Mouse (Mus musculus) embryonic facial prominence, embryonic 12.5 days (tissue): ENCODE data around the gene Gatad2b. TPM values are rescaled to one million over a fixed set of nuclear protein-coding genes. Genes with fewer than 3 reads are reported as not detected.

ENCODE experiments used
- ATAC-seq: fragments of 200-750 bp; cut with Nextera tagmentation; 2 replicates; pipeline ENCODE4 v1.8.0; 2017; ENCODE audit not compliant: insufficient number of reproducible peaks, insufficient read depth, low FRiP score, low TSS enrichment
- H3K27ac ChIP-seq: fragments of 300-500 bp; sonication (generic); 2 replicates; pipeline ENCODE4 v1.5.1; 2016; ENCODE audit warnings: mild to moderate bottlenecking
- H3K27me3 ChIP-seq: fragments of 300-500 bp; sonication (generic); 2 replicates; pipeline ENCODE4 v1.6.1; 2016; ENCODE audit warnings: mild to moderate bottlenecking, moderate library complexity
- H3K36me3 ChIP-seq: fragments of 300-500 bp; sonication (generic); 2 replicates; pipeline ENCODE4 v1.6.1; 2016; ENCODE audit warnings: mild to moderate bottlenecking
- H3K4me1 ChIP-seq: fragments of 300-500 bp; sonication (generic); 2 replicates; pipeline ENCODE4 v1.6.1; 2016
- H3K4me2 ChIP-seq: fragments of 300-500 bp; sonication (generic); replicated peaks from 2 replicates; pipeline ENCODE4 v1.6.1; 2016; ENCODE audit warnings: mild to moderate bottlenecking, moderate library complexity
- H3K4me3 ChIP-seq: fragments of 300-500 bp; sonication (generic); 2 replicates; pipeline ENCODE4 v1.5.1; 2016; ENCODE audit warnings: mild to moderate bottlenecking
- H3K9ac ChIP-seq: fragments of 300-500 bp; sonication (generic); 2 replicates; pipeline ENCODE4 v1.6.1; 2016; ENCODE audit warnings: mild to moderate bottlenecking, moderate library complexity
- H3K9me3 ChIP-seq: fragments of 300-500 bp; sonication (generic); 2 replicates; pipeline ENCODE4 v1.6.1; 2016; ENCODE audit warnings: mild to moderate bottlenecking, moderate library complexity
- WGBS: fragments of 180-500 bp; shearing (Covaris S2); methylation state at CpG from one replicate; pipeline ENCODE4 v1.1.7; 2016; 5-methylcytosine and 5-hydroxymethylcytosine counted together
- polyA plus RNA-seq: library from polyadenylated mRNA; unstranded; fragments of >200 nt; fragmentation: Nextera tagmentation; extraction: Ambion mirVana; gene quantifications from 2 replicates; pipeline ENCODE4 v1.2.1, GENCODE M21; 2016

Gatad2b gene
- polyA plus RNA-seq, 1 experiment from 2014 or later: 16.6 TPM

- peaks cover 26% of the 10 kb centered on the region for H3K36me3 ChIP-seq
- H3K4me3 ChIP-seq: no peak overlapping the region
- H3K9ac ChIP-seq: no peak overlapping the region; the same call in 1 of the 2 replicates
- WGBS: 92% methylated on average over 20 of the region's 20 CpGs
- peaks cover 13% of the 10 kb centered on the region for H3K4me1 ChIP-seq
- H3K9me3 ChIP-seq: no peaks in the 10 kb centered on the region
- H3K27ac ChIP-seq: no peak overlapping the region
- peak overlapping the region; percentile 80; the same call in 1 of the 2 replicates for H3K4me2 ChIP-seq
- no peaks in the 10 kb centered on the region for H3K27me3 ChIP-seq
- no peak for ATAC-seq
Measured at GRCm38 (mm10) chr3:90266901-90267775, 25.8 kb upstream of the Gatad2b start.

DNA sequence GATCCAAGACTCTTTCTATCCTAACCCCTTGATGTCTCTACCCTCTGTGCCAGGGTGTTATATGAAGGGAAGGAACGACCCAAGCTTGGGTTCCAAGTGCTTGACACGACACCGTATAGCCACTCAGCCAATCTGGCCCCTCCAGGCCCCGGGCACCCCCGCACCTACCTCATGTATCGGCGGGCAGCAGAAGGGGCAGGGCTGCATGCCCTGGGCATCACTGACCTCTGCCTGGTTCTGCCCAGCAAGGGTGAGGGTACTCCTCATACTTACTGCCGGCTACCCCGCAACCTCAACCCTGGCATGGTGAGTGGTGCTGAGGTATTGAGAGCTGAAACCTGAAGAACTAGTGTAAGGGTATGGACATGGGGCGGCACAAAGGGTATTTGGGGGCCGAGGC lies 24.8 kb upstream of the Gatad2b start:
- no peak for ATAC-seq
- Histone ChIP-seq H3K4me3 (no peak overlapping the region), H3K4me1 (peaks cover 13% of the 10 kb centered on the region), H3K9me3 (no peaks in the 10 kb centered on the region), H3K27ac (no peak overlapping the region), H3K27me3 (no peaks in the 10 kb centered on the region), H3K36me3 (peaks cover 22% of the 10 kb centered on the region), H3K9ac (no peak overlapping the region), H3K4me2 (no peak overlapping the region)
- WGBS: 93% methylated on average over 11 of the region's 11 CpGs

GRCm38 (mm10) chr3:90268971-90269370 lies 24.0 kb upstream of the Gatad2b start:
- no peak for ATAC-seq
- H3K27me3 ChIP-seq: no peaks in the 10 kb centered on the region
- H3K27ac ChIP-seq: no peak overlapping the region
- no peak overlapping the region for H3K4me3 ChIP-seq
- no peak overlapping the region for H3K9ac ChIP-seq
- WGBS: 89% methylated on average over 16 of the region's 16 CpGs
- no peaks in the 10 kb centered on the region for H3K9me3 ChIP-seq
- H3K4me1 ChIP-seq: peaks cover 13% of the 10 kb centered on the region
- H3K36me3 ChIP-seq: peaks cover 20% of the 10 kb centered on the region; the same call in 1 of the 2 replicates
- no peak overlapping the region for H3K4me2 ChIP-seq

- no peak overlapping the region for H3K9ac ChIP-seq
- 93% methylated on average over 8 of the region's 8 CpGs for WGBS
- H3K4me1 ChIP-seq: peaks cover 13% of the 10 kb centered on the region
- no peak overlapping the region for H3K27ac ChIP-seq
- no peaks in the 10 kb centered on the region for H3K9me3 ChIP-seq
- H3K4me3 ChIP-seq: no peak overlapping the region
- peaks cover 29% of the 10 kb centered on the region; the same call in 1 of the 2 replicates for H3K36me3 ChIP-seq
- H3K27me3 ChIP-seq: no peaks in the 10 kb centered on the region
- no peak for ATAC-seq
- H3K4me2 ChIP-seq: no peak overlapping the region
Measured at GRCm38 (mm10) chr3:90270784-90271183, 22.2 kb upstream of the Gatad2b start.

GRCm38 (mm10) chr3:90272170-90272569 lies 20.8 kb upstream of the Gatad2b start:
- no peaks in the 10 kb centered on the region for H3K27me3 ChIP-seq
- no peak overlapping the region for H3K27ac ChIP-seq
- H3K9me3 ChIP-seq: no peaks in the 10 kb centered on the region
- WGBS: 64% methylated on average over 9 of the region's 9 CpGs
- ATAC-seq: no peak
- H3K4me1 ChIP-seq: no peaks in the 10 kb centered on the region
- no peak overlapping the region for H3K4me2 ChIP-seq
- no peak overlapping the region for H3K9ac ChIP-seq
- H3K4me3 ChIP-seq: no peak overlapping the region
- H3K36me3 ChIP-seq: peaks cover 36% of the 10 kb centered on the region; the same call in 1 of the 2 replicates

DNA sequence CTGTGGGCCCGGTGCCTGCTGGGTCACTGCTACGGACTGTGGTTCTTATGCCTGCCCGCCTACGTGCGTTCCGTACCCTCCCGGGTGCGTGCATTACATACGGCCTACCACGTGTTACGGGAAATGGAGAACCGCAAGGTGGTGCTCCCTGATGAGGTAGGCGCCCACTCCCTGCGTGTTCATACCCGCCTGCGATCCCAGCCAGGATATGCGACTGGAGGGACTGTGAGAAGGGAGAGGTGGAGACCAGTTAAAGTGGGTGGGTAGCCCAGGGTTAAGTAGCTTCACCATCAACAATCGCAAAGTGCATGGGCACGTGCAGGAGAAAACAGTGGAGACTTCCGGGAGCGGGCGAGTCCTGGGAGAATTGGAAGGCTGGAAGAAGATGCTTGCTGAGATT lies 19.1 kb upstream of the Gatad2b start:
- H3K4me1 ChIP-seq: no peaks in the 10 kb centered on the region

DNA sequence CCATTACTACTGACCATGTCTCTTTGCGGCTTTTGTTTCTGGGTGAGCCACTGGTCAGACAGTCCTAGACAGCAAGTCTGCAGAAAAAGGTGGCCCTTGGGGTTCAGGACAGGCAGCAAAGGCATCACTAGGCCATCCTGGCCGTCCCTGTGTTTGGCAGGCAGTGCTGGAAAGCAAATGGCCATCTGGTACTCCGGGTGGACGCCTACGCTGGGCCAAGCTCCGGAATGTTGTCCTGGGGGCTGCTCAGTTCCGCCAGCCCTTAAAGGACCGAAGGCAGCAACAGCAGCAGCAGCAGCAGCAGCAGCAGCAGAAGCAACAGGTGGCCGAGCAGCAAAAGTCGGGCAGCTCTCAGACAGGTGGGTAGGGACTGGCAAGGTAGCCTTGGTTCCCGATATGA lies 17.7 kb upstream of the Gatad2b start:
- peaks cover 63% of the 10 kb centered on the region for H3K36me3 ChIP-seq
- no peak overlapping the region for H3K9ac ChIP-seq
- 92% methylated on average over 11 of the region's 11 CpGs for WGBS
- H3K27ac ChIP-seq: no peak overlapping the region
- no peak overlapping the region for H3K4me2 ChIP-seq
- H3K4me3 ChIP-seq: no peak overlapping the region
- no peaks in the 10 kb centered on the region for H3K4me1 ChIP-seq
- H3K27me3 ChIP-seq: no peaks in the 10 kb centered on the region
- H3K9me3 ChIP-seq: no peaks in the 10 kb centered on the region
- no peak for ATAC-seq

More for the DNA sequence above, 19.1 kb upstream of the Gatad2b start:
- Histone ChIP-seq H3K9me3 (no peaks in the 10 kb centered on the region), H3K27me3 (no peaks in the 10 kb centered on the region), H3K4me3 (no peak overlapping the region), H3K27ac (no peak overlapping the region), H3K36me3 (peaks cover 49% of the 10 kb centered on the region), H3K9ac (no peak overlapping the region), H3K4me2 (no peak overlapping the region)
- no peak for ATAC-seq
- WGBS: 92% methylated on average over 22 of the region's 22 CpGs

GRCm38 (mm10) chr3:90276858-90277257 lies 16.1 kb upstream of the Gatad2b start:
- Histone ChIP-seq H3K27ac (no peak overlapping the region), H3K4me2 (no peak overlapping the region), H3K9ac (no peak overlapping the region), H3K36me3 (peaks cover 63% of the 10 kb centered on the region), H3K4me1 (no peaks in the 10 kb centered on the region), H3K9me3 (no peaks in the 10 kb centered on the region), H3K4me3 (no peak overlapping the region), H3K27me3 (no peaks in the 10 kb centered on the region)
- 41% methylated on average over 16 of the region's 16 CpGs for WGBS
- no peak for ATAC-seq

GRCm38 (mm10) chr3:90277793-90278192 lies 15.2 kb upstream of the Gatad2b start:
- H3K4me1 ChIP-seq: no peaks in the 10 kb centered on the region
- no peaks in the 10 kb centered on the region for H3K9me3 ChIP-seq
- H3K9ac ChIP-seq: no peak overlapping the region
- no peak overlapping the region for H3K4me3 ChIP-seq
- WGBS: 93% methylated on average over 9 of the region's 9 CpGs
- no peak for ATAC-seq
- H3K4me2 ChIP-seq: no peak overlapping the region
- H3K27me3 ChIP-seq: no peaks in the 10 kb centered on the region
- no peak overlapping the region for H3K27ac ChIP-seq
- H3K36me3 ChIP-seq: peaks cover 56% of the 10 kb centered on the region

DNA sequence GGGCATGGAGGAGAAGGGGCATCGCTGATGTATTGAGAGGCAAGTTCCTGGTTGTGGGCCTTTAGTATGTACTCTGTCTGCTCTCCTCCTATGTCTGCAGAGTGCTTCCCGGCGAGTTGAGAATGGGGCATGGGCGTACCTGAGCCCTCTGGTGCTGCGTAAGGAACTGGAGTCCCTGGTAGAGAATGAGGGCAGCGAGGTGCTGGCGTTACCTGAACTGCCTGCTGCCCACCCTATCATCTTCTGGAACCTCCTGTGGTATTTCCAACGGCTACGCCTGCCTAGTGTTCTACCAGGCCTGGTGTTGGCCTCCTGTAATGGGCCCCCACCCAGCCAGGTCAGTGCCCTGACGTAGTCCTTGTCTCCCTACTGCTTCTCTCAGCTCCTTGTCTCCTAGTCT lies 14.8 kb upstream of the Gatad2b start:
- H3K4me1 ChIP-seq: no peaks in the 10 kb centered on the region
- H3K27me3 ChIP-seq: no peaks in the 10 kb centered on the region
- no peak overlapping the region for H3K27ac ChIP-seq
- no peak overlapping the region for H3K9ac ChIP-seq
- peaks cover 55% of the 10 kb centered on the region for H3K36me3 ChIP-seq
- H3K4me3 ChIP-seq: no peak overlapping the region
- no peak overlapping the region for H3K4me2 ChIP-seq
- 93% methylated on average over 10 of the region's 10 CpGs for WGBS
- no peak for ATAC-seq
- no peaks in the 10 kb centered on the region for H3K9me3 ChIP-seq

DNA sequence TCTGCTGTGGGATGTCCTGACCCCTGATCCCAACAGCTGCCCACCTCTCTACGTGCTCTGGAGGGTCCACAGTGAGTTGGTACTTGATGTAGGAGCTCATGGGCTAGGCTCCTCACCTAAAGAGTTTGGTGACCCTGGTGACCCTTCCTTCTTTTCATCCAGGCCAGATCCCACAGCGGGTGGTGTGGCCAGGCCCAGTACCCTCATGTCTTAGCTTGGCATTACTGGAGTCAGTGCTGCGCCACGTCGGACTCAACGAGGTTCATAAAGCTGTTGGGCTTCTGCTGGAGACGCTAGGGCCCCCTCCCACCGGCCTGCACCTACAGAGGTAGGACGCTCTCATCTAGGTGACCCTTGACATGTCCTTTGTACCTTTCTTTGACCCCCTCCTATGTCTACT lies 13.8 kb upstream of the Gatad2b start:
- no peaks in the 10 kb centered on the region for H3K9me3 ChIP-seq
- H3K9ac ChIP-seq: no peak overlapping the region
- H3K27me3 ChIP-seq: no peaks in the 10 kb centered on the region
- H3K4me1 ChIP-seq: no peaks in the 10 kb centered on the region
- no peak for ATAC-seq
- 92% methylated on average over 9 of the region's 9 CpGs for WGBS
- peaks cover 49% of the 10 kb centered on the region for H3K36me3 ChIP-seq
- no peak overlapping the region for H3K27ac ChIP-seq
- no peak overlapping the region for H3K4me2 ChIP-seq
- H3K4me3 ChIP-seq: no peak overlapping the region

DNA sequence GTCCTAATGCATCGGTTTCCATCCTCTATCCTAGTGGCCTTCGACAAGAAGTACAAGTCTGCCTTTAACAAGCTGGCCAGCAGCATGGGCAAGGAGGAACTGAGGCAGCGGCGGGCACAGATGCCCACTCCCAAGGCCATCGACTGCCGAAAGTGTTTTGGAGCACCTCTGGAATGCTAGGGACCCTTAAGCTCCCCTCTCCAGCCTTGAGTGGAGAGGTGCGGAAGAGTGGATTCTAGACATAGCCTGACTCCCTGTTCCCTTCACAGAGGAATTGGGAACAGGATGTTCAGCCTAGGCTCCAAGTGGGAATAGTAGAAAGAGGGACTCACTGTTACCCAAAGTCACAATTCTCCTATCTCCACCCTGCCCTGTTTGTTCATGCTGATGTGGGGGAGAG lies 13.2 kb upstream of the Gatad2b start:
- peaks cover 48% of the 10 kb centered on the region for H3K36me3 ChIP-seq
- no peak for ATAC-seq
- 94% methylated on average over 7 of the region's 7 CpGs for WGBS

More for the DNA sequence above, 13.2 kb upstream of the Gatad2b start:
- Histone ChIP-seq H3K9me3 (no peaks in the 10 kb centered on the region), H3K27me3 (no peaks in the 10 kb centered on the region), H3K27ac (no peak overlapping the region), H3K4me1 (no peaks in the 10 kb centered on the region), H3K9ac (no peak overlapping the region), H3K4me2 (no peak overlapping the region), H3K4me3 (no peak overlapping the region)
